Mouse (Mus musculus): ENCODE data around the gene Fam213b. TPM values are rescaled to one million over a fixed set of nuclear protein-coding genes. Genes with fewer than 3 reads are reported as not detected.

Gene Fam213b
- polyA plus RNA-seq, 1 experiment from 2014 or later: 66.9 TPM

DNA sequence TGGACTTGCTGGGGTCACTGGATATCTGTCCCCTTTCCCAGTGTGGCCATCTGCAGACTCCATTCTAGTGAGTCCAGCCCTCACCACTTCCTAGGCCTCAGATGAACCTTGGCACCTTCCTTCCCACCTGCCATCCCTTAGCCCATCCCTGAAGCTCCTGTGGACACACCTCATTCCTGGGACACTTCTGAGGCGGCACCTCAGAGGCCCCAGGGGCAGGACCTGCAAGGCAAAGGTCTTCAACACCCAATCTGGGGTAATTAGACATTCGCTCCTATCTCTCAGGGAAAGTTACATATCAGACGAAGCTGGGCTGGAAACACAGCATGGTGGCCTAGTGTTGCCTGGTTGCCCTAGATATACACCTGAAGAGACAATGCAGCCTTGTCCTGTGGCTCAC lies 15.8 kb upstream of the Fam213b start:
- H3K4me3 ChIP-seq (ENCODE audit: low read depth, low read length): no peak overlapping the region
- WGBS: 35% methylated on average over 3 of the region's 3 CpGs
- H3K9me3 ChIP-seq (ENCODE audit: control insufficient read depth): 0 out of 2 replicates have a peak, but pooled peaks cover 3% of the 10 kb centered on the region
- H3K9ac ChIP-seq (ENCODE audit: low read depth, low read length): no peak overlapping the region
- no peaks in the 10 kb centered on the region for H3K27me3 ChIP-seq (replicated peaks; ENCODE audit: control insufficient read depth, insufficient read depth, low read length)
- no peak overlapping the region; the same call in 1 of the 2 replicates for H3K4me2 ChIP-seq (replicated peaks; ENCODE audit: low read depth)
- no peak for TF ChIP-seq CTCF (IDR thresholded peaks at IDR 0.05; ENCODE audit: low read depth)
- peaks cover 36% of the 10 kb centered on the region for H3K4me1 ChIP-seq (replicated peaks; ENCODE audit: control insufficient read depth, insufficient read depth, low read length)
- H3K27ac ChIP-seq (ENCODE audit: low read depth, low read length): peak overlapping the region; percentile 60
- peak; percentile 95 for ATAC-seq
- peaks cover 5% of the 10 kb centered on the region for H3K36me3 ChIP-seq (ENCODE audit: control insufficient read depth, insufficient read depth)

DNA sequence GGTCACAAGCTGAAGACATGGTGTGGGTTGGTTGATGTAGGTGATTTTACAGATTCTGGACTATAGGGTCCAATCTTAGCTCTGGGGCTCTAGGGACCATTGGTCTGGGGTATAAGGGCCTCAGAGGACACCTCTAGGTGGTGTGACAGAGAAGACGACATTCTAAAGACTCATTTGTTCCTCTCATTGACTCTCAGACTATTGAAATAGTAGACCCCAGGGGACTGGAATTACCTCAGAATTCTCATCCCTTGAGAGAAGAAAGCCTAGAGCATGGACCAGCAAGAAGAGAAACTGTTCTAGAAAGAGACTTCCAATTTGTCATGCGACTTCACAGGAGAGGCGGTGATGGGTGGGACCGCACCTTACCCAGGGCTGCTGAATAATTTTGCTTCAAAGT lies 15.3 kb upstream of the Fam213b start:
- no peak for TF ChIP-seq CTCF (IDR thresholded peaks at IDR 0.05; ENCODE audit: low read depth)
- no peak for ATAC-seq
- Histone ChIP-seq H3K4me2 (replicated peaks; ENCODE audit: low read depth) (peak overlapping the region; percentile 24; the same call in 1 of the 2 replicates), H3K4me3 (ENCODE audit: low read depth, low read length) (no peak overlapping the region), H3K4me1 (replicated peaks; ENCODE audit: control insufficient read depth, insufficient read depth, low read length) (peaks cover 36% of the 10 kb centered on the region), H3K36me3 (ENCODE audit: control insufficient read depth, insufficient read depth) (peaks cover 5% of the 10 kb centered on the region), H3K27me3 (replicated peaks; ENCODE audit: control insufficient read depth, insufficient read depth, low read length) (no peaks in the 10 kb centered on the region), H3K9me3 (ENCODE audit: control insufficient read depth) (0 out of 2 replicates have a peak, but pooled peaks cover 3% of the 10 kb centered on the region), H3K27ac (ENCODE audit: low read depth, low read length) (peak overlapping the region; percentile 50; the same call in 1 of the 2 replicates), H3K9ac (ENCODE audit: low read depth, low read length) (no peak overlapping the region)
- 91% methylated on average over 4 of the region's 4 CpGs for WGBS

DNA sequence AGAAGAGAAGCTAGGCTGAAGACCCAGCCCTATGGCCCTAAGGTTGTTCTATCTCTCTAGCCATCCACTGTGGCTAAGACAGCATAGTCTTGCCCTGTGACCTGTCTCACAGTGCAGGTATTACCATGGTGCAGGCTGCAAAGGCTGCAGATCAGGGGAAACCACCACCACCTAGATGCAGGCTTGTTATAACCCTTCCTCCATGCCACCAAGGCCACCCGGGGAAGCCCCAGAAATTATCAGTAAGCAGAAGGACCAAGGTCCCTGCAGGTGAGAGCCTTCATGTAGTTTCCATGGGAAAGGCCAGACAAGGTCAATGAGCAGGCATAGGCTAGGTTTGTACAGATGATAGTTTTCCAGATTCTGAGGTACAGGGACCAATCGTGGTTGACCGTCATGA lies 14.9 kb upstream of the Fam213b start:
- Histone ChIP-seq H3K4me2 (replicated peaks; ENCODE audit: low read depth) (no peak overlapping the region), H3K36me3 (ENCODE audit: control insufficient read depth, insufficient read depth) (peaks cover 5% of the 10 kb centered on the region), H3K4me1 (replicated peaks; ENCODE audit: control insufficient read depth, insufficient read depth, low read length) (peaks cover 36% of the 10 kb centered on the region), H3K27me3 (replicated peaks; ENCODE audit: control insufficient read depth, insufficient read depth, low read length) (no peaks in the 10 kb centered on the region), H3K4me3 (ENCODE audit: low read depth, low read length) (no peak overlapping the region), H3K27ac (ENCODE audit: low read depth, low read length) (0 out of 2 replicates have a peak overlapping the region, but pooled peaks have one; percentile 50), H3K9me3 (ENCODE audit: control insufficient read depth) (0 out of 2 replicates have a peak, but pooled peaks cover 3% of the 10 kb centered on the region), H3K9ac (ENCODE audit: low read depth, low read length) (no peak overlapping the region)
- no peak for TF ChIP-seq CTCF (IDR thresholded peaks at IDR 0.05; ENCODE audit: low read depth)
- no peak for ATAC-seq
- WGBS: 77% methylated on average over 3 of the region's 3 CpGs

DNA sequence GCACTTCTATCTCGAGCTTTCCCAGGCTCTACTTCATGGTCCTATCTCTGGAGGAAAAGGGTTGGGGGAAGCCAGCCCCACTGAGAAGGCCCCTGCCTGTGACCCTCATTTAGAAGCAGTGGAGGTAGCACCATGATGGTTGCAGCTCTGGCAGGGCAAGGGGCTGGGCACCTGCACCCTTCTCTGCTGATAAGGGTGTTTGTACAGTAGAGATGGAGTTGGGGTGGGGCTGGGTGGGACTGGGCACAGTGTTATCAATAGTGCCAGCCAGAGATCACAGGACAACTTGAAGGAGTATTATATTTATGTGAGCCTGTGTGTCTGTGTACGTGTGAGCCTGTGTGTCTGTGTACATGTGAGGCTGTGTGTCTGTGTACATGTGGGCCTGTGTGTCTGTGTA lies 12.7 kb upstream of the Fam213b start:
- 0 out of 2 replicates have a peak overlapping the region, but pooled peaks have one; percentile 13 for H3K4me2 ChIP-seq (replicated peaks; ENCODE audit: low read depth)
- no peaks in the 10 kb centered on the region; the same call in 1 of the 2 replicates for H3K36me3 ChIP-seq (ENCODE audit: control insufficient read depth, insufficient read depth)
- H3K4me3 ChIP-seq (ENCODE audit: low read depth, low read length): no peak overlapping the region
- H3K4me1 ChIP-seq (replicated peaks; ENCODE audit: control insufficient read depth, insufficient read depth, low read length): peaks cover 41% of the 10 kb centered on the region
- H3K9me3 ChIP-seq (ENCODE audit: control insufficient read depth): no peaks in the 10 kb centered on the region
- H3K27ac ChIP-seq (ENCODE audit: low read depth, low read length): no peak overlapping the region
- TF ChIP-seq CTCF (IDR thresholded peaks at IDR 0.05; ENCODE audit: low read depth): no peak
- 26% methylated on average over 2 of the region's 2 CpGs for WGBS
- no peak for ATAC-seq
- no peak overlapping the region for H3K9ac ChIP-seq (ENCODE audit: low read depth, low read length)
- H3K27me3 ChIP-seq (replicated peaks; ENCODE audit: control insufficient read depth, insufficient read depth, low read length): no peaks in the 10 kb centered on the region

DNA sequence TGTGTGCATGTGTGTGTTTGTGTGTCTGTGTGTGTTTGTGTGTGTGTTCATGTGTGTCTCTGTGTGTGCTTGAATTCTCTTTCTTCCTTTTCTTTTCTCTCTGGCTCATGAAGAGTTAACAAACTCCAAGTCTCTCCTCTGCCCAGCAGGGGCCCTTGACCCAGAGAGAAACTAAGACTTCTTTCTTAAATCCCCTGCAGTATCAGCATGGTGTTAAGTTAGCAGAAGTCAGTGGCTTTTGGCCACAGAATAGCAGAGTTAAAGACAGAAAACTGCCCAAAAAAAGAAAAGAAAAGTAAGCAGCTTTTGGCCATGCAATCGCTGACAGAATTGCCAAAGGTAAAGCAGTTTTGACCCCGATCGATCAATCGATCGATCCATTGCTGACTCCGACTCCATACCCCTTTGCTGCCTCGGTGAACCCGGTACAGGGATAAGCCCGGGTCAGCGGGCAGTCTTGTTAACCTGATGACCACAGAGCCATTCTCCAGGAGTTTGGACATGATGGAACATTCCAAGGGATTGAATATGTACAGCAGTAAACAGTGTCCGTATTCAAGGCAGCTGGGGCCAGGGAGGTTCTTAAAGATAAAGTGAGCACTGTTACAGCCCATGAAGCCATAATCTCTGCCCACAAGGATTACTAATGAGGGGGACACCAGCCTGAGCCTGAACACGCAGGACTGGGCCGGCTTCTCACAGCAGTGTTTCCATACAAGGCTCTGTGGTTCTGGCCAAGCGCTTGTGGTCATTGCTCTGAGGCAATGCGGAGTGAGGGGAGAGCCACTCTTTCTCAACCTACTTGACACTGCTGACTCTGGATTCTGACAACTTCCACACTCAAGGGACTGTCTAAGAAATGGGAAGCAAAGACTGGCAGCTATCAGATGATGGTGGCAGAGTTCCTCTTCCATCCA lies 11.9 kb upstream of the Fam213b start:
- no peak for ATAC-seq
- H3K27ac ChIP-seq (ENCODE audit: low read depth, low read length): peak overlapping the region; percentile 57; the same call in 1 of the 2 replicates
- peak overlapping the region; percentile 21; the same call in 1 of the 2 replicates for H3K4me2 ChIP-seq (replicated peaks; ENCODE audit: low read depth)
- TF ChIP-seq CTCF (IDR thresholded peaks at IDR 0.05; ENCODE audit: low read depth): no peak
- no peaks in the 10 kb centered on the region for H3K27me3 ChIP-seq (replicated peaks; ENCODE audit: control insufficient read depth, insufficient read depth, low read length)
- no peaks in the 10 kb centered on the region for H3K9me3 ChIP-seq (ENCODE audit: control insufficient read depth)
- 21% methylated on average over 15 of the region's 15 CpGs for WGBS
- H3K4me3 ChIP-seq (ENCODE audit: low read depth, low read length): no peak overlapping the region
- H3K36me3 ChIP-seq (ENCODE audit: control insufficient read depth, insufficient read depth): no peaks in the 10 kb centered on the region
- H3K4me1 ChIP-seq (replicated peaks; ENCODE audit: control insufficient read depth, insufficient read depth, low read length): peaks cover 40% of the 10 kb centered on the region
- no peak overlapping the region for H3K9ac ChIP-seq (ENCODE audit: low read depth, low read length)

DNA sequence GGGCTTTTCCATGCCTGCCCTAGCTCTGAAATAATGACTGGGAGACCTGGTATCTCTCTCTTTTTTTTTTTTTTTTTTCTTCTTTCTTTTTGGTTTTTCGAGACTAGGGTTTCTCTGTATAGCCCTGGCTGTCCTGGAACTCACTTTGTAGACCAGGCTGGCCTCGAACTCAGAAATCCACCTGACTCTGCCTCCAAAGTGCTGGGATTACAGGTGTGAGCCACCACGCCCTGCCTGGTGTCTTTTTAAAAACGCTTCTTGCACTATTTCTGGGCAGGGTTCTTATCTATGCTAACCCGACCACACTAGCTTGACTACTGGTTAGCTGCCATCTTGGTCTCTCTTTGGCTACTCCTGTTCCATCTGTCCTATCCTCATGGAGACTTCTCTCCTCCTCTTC lies 9.6 kb upstream of the Fam213b start:
- TF ChIP-seq CTCF (IDR thresholded peaks at IDR 0.05; ENCODE audit: low read depth): no peak
- no peak overlapping the region for H3K9ac ChIP-seq (ENCODE audit: low read depth, low read length)
- WGBS: 79% methylated on average over 5 of the region's 5 CpGs
- no peak overlapping the region for H3K27ac ChIP-seq (ENCODE audit: low read depth, low read length)
- H3K4me3 ChIP-seq (ENCODE audit: low read depth, low read length): no peak overlapping the region
- ATAC-seq: no peak
- H3K4me1 ChIP-seq (replicated peaks; ENCODE audit: control insufficient read depth, insufficient read depth, low read length): peaks cover 22% of the 10 kb centered on the region; the same call in 1 of the 2 replicates
- no peaks in the 10 kb centered on the region for H3K9me3 ChIP-seq (ENCODE audit: control insufficient read depth)
- no peaks in the 10 kb centered on the region for H3K27me3 ChIP-seq (replicated peaks; ENCODE audit: control insufficient read depth, insufficient read depth, low read length)
- no peaks in the 10 kb centered on the region for H3K36me3 ChIP-seq (ENCODE audit: control insufficient read depth, insufficient read depth)
- H3K4me2 ChIP-seq (replicated peaks; ENCODE audit: low read depth): no peak overlapping the region

All from intestine, postnatal 0 days (tissue).